ENCODE assay signal across 21 mouse cellular contexts in genomic region chr16:5845645-5846044, GRCm38 (mm10). TPM values are rescaled to one million over a fixed set of nuclear protein-coding genes. Genes with fewer than 3 reads are reported as not detected.
DNase-seq lines count a peak whose midpoint lies in the region; ATAC-seq and TF ChIP-seq lines count a peak whose summit lies in the region.
"Had no signal": no experiment of that assay in that cellular context is flagged by ENCODE, and none has a peak within 500 bp of the region (broad histone marks: within the 10 kb centered on the region; RNA-seq: fewer than 3 reads in every experiment).

No protein-coding gene starts in this region.

- no peaks in the 10 kb centered on the region for H3K9me3 ChIP-seq in lung, embryonic 14.5 days (ENCODE audit: low read depth, low read length)
- no peaks in the 10 kb centered on the region for H3K9me3 ChIP-seq in embryonic facial prominence, embryonic 10.5 days
- H3K9me3 ChIP-seq in limb, embryonic 10.5 days (replicated peaks), result no peaks in the 10 kb centered on the region
- H3K9me3 ChIP-seq: embryonic facial prominence, embryonic 12.5 days; forebrain, embryonic 10.5 days; midbrain, embryonic 10.5 days had no signal

- 0 out of 2 replicates have a peak, but pooled peaks cover 4% of the 10 kb centered on the region for H3K4me1 ChIP-seq in lung, embryonic 14.5 days (ENCODE audit: insufficient read depth)
- peaks cover 8% of the 10 kb centered on the region; the same call in 1 of the 2 replicates for H3K4me1 ChIP-seq in embryonic facial prominence, embryonic 10.5 days
- H3K4me1 ChIP-seq in limb, embryonic 10.5 days, result peaks cover 3% of the 10 kb centered on the region
- H3K4me1 ChIP-seq: embryonic facial prominence, embryonic 12.5 days had no signal

- H3K4me3 ChIP-seq in lung, embryonic 14.5 days (ENCODE audit: low read depth, low read length), result no peak overlapping the region
- no peak overlapping the region for H3K4me3 ChIP-seq in embryonic facial prominence, embryonic 10.5 days
- H3K4me3 ChIP-seq in limb, embryonic 10.5 days, result no peak overlapping the region
- H3K4me3 ChIP-seq: embryonic facial prominence, embryonic 12.5 days; forebrain, embryonic 10.5 days; midbrain, embryonic 10.5 days; myocyte had no signal

- H3K4me2 ChIP-seq in lung, embryonic 14.5 days, result no peak overlapping the region
- H3K4me2 ChIP-seq: embryonic facial prominence, embryonic 12.5 days had no signal

- no peak for TF ChIP-seq CTCF in lung, embryonic 14.5 days (IDR thresholded peaks at IDR 0.05; ENCODE audit: low read depth)

- H3K36me3 ChIP-seq in lung, embryonic 14.5 days (ENCODE audit: insufficient read depth), result no peaks in the 10 kb centered on the region
- H3K36me3 ChIP-seq in embryonic facial prominence, embryonic 10.5 days (replicated peaks), result no peaks in the 10 kb centered on the region
- no peaks in the 10 kb centered on the region for H3K36me3 ChIP-seq in limb, embryonic 10.5 days
- H3K36me3 ChIP-seq: embryonic facial prominence, embryonic 12.5 days; forebrain, embryonic 10.5 days; midbrain, embryonic 10.5 days had no signal

- H3K9ac ChIP-seq in lung, embryonic 14.5 days, result no peak overlapping the region
- H3K9ac ChIP-seq: embryonic facial prominence, embryonic 12.5 days; liver, postnatal 0 days had no signal

- peaks cover 10% of the 10 kb centered on the region; the same call in 1 of the 2 replicates for H3K27me3 ChIP-seq in lung, embryonic 14.5 days (ENCODE audit: insufficient read depth, low read length)
- H3K27me3 ChIP-seq in embryonic facial prominence, embryonic 10.5 days (replicated peaks; ENCODE audit: low read depth, poor library complexity, severe bottlenecking), result no peaks in the 10 kb centered on the region
- H3K27me3 ChIP-seq in limb, embryonic 10.5 days (ENCODE audit: low read depth, poor library complexity, severe bottlenecking), result no peaks in the 10 kb centered on the region
- H3K27me3 ChIP-seq: embryonic facial prominence, embryonic 12.5 days had no signal

- DNase-seq in adrenal gland, adult (ENCODE audit: inconsistent age in 2 of 2, low spot score in 1 of 2), result peak; percentile 14 to 21
- DNase-seq in adrenal gland, postnatal 25 days, result no peak
- DNase-seq in lung, embryonic 14.5 days, result peak; percentile 75
- no peak for DNase-seq in lung, postnatal 10 days
- DNase-seq in embryonic facial prominence, embryonic 10.5 days (ENCODE audit: low spot score), result peak; percentile 17
- peak; percentile 56 for DNase-seq in limb, embryonic 10.5 days (ENCODE audit: low spot score)
- DNase-seq in thymus, postnatal 0 days (ENCODE audit: low spot score), result no peak
- DNase-seq in adipocyte (ENCODE audit: low spot score), result no peak
- DNase-seq: cerebellum, adult 18-20 months; heart, adult 18-20 months; left cerebral cortex, postnatal 4 days; liver, postnatal 0 days; right cerebral cortex, postnatal 4 days; thymus, postnatal 25 days had no signal

- peak; percentile 92 for ATAC-seq in lung, embryonic 14.5 days (ENCODE audit: insufficient read depth)
- ATAC-seq: activated CD4-positive, CD25-positive, alpha-beta regulatory T cell, adult 4 months; intestine, postnatal 0 days; liver, postnatal 0 days had no signal

- WGBS in lung, embryonic 14.5 days, result 22% methylated on average over 11 of the region's 11 CpGs
- 72% methylated on average over 11 of the region's 11 CpGs for WGBS in embryonic facial prominence, embryonic 10.5 days
- 25% methylated on average over 11 of the region's 11 CpGs for WGBS in limb, embryonic 10.5 days

- H3K27ac ChIP-seq in lung, embryonic 14.5 days (ENCODE audit: low read depth), result no peak overlapping the region
- H3K27ac ChIP-seq in embryonic facial prominence, embryonic 10.5 days (replicated peaks), result no peak overlapping the region
- H3K27ac ChIP-seq in limb, embryonic 10.5 days, result no peak overlapping the region
- H3K27ac ChIP-seq: embryonic facial prominence, embryonic 12.5 days; forebrain, embryonic 10.5 days; midbrain, embryonic 10.5 days had no signal

RNA-seq across cellular contexts. Expression of gene Rbfox1, which starts 39.5 kb away (rescaled TPM):
- total RNA-seq in adrenal gland, postnatal 25 days (2021), result 0.71 and 1.7 TPM in 2 replicates
- 0.57 and 0.83 TPM in 2 replicates for polyA plus RNA-seq in lung, embryonic 14.5 days (2014; fragmentation: Nextera tagmentation; extraction: Ambion mirVana)
- polyA plus RNA-seq in embryonic facial prominence, embryonic 10.5 days (2016; fragmentation: Nextera tagmentation; extraction: Ambion mirVana), result 2.3 and 2.6 TPM in 2 replicates
- 0.64 and 0.90 TPM in 2 replicates for polyA plus RNA-seq in limb, embryonic 10.5 days (2016; fragmentation: Nextera tagmentation; extraction: Ambion mirVana)
- 1.6 and 3.2 TPM in 2 replicates for polyA plus RNA-seq in thymus, postnatal 0 days (2015; fragmentation: Nextera tagmentation; extraction: Ambion mirVana)
- total RNA-seq: CH12.LX had no signal
- polyA plus RNA-seq: activated CD4-positive, CD25-positive, alpha-beta regulatory T cell, adult 4 months had no signal

Comparison
In these comparisons a context has a peak if more than half of its experiments do, and no peak if none do; other contexts are left out.
1. DNase-seq: peak in adrenal gland, adult (2 of 2), lung, embryonic 14.5 days (single experiment), embryonic facial prominence, embryonic 10.5 days (single experiment) and limb, embryonic 10.5 days (single experiment); none in adrenal gland, postnatal 25 days (single experiment), lung, postnatal 10 days (single experiment), thymus, postnatal 0 days (single experiment) and adipocyte (single experiment).